Mouse (Mus musculus) lung, adult 2 months (tissue): ENCODE measurements at regions not wholly inside any gene's neighbourhood (a gene's known extent, or its start where the extent isn't known, plus 50 kb on each side); places are given as distances from the start of the nearest gene placed in this dataset.

Experiments used
- CTCF ChIP-seq: fragments of 200-500 bp; IDR thresholded peaks from 2 replicates; pipeline ENCODE4 v1.5.1; 2011; ENCODE audit warnings: mild to moderate bottlenecking, low read length, control low read depth; ENCODE audit not compliant: insufficient read depth
- POLR2A ChIP-seq: fragments of 200-500 bp; IDR thresholded peaks from 2 replicates; pipeline ENCODE4 v1.6.1; 2011; ENCODE audit warnings: low read depth, mild to moderate bottlenecking, control low read depth, low read length, borderline replicate concordance; ENCODE audit errors: extremely low read depth

GRCm38 (mm10) chr16:46982910-46983600 lies 484.7 kb upstream of the Nectin3 start:
- no peak for TF ChIP-seq CTCF
- TF ChIP-seq POLR2A: no peak
